Mouse (Mus musculus) spleen, postnatal 36 days (tissue): ENCODE data around the gene Creb5.

Experiments
- DNase-seq, 2 experiments: peaks; one replicate each; pipeline ENCODE4 v3.0.0; 2022; ENCODE audit warnings: low spot score in 2 of 2, mixed read lengths in 1 of 2

The Creb5 gene

GRCm38 (mm10) chr6:53319543-53320325 is 32.7 kb downstream of the Creb5 start:
- DNase-seq = no peak

- DNase-seq = no peak
These were observed 50.3 kb downstream of the Creb5 start for GRCm38 (mm10) chr6:53337398-53337797.

GRCm38 (mm10) chr6:53352311-53352960 is 65.4 kb downstream of the Creb5 start:
- no peak for DNase-seq

- DNase-seq = no peak
These were observed 69.3 kb downstream of the Creb5 start for GRCm38 (mm10) chr6:53356328-53356727.

- no peak for DNase-seq
These were observed 76.5 kb downstream of the Creb5 start for GRCm38 (mm10) chr6:53363535-53363934.

GRCm38 (mm10) chr6:53363981-53364391 is 76.9 kb downstream of the Creb5 start:
- DNase-seq = no peak

GRCm38 (mm10) chr6:53369147-53369546 is 82.1 kb downstream of the Creb5 start:
- no peak for DNase-seq

GRCm38 (mm10) chr6:53369928-53370327 is 82.9 kb downstream of the Creb5 start:
- DNase-seq = peak; percentile 42 to 67

GRCm38 (mm10) chr6:53371962-53372361 is 84.9 kb downstream of the Creb5 start:
- DNase-seq = no peak

- DNase-seq = no peak
These were observed 87.4 kb downstream of the Creb5 start for GRCm38 (mm10) chr6:53374315-53374941.

- DNase-seq = no peak
These were observed 102.2 kb downstream of the Creb5 start for GRCm38 (mm10) chr6:53389277-53389676.

- peak; percentile 18 to 31 for DNase-seq
These were observed 103.3 kb downstream of the Creb5 start for GRCm38 (mm10) chr6:53390413-53390812.

GRCm38 (mm10) chr6:53394026-53394425 is 107.0 kb downstream of the Creb5 start:
- no peak for DNase-seq

- DNase-seq = no peak
These were observed 108.1 kb downstream of the Creb5 start for GRCm38 (mm10) chr6:53395208-53395607.

GRCm38 (mm10) chr6:53396421-53396820 is 109.4 kb downstream of the Creb5 start:
- no peak for DNase-seq

GRCm38 (mm10) chr6:53397797-53398196 is 110.7 kb downstream of the Creb5 start:
- DNase-seq = no peak

- no peak for DNase-seq
These were observed 111.4 kb downstream of the Creb5 start for GRCm38 (mm10) chr6:53398297-53399140.

- DNase-seq = no peak
These were observed 114.3 kb downstream of the Creb5 start for GRCm38 (mm10) chr6:53401364-53401763.

GRCm38 (mm10) chr6:53402551-53402950 is 115.5 kb downstream of the Creb5 start:
- peak in 1 of 2 experiments; percentile 18 for DNase-seq

GRCm38 (mm10) chr6:53409183-53409582 is 122.1 kb downstream of the Creb5 start:
- DNase-seq = no peak

- no peak for DNase-seq
These were observed 134.3 kb downstream of the Creb5 start for GRCm38 (mm10) chr6:53421345-53421744.

GRCm38 (mm10) chr6:53429368-53429767 is 142.3 kb downstream of the Creb5 start:
- no peak for DNase-seq
